Mouse (Mus musculus) kidney, adult 2 months (tissue): ENCODE results near the gene Lbp. TPM values are rescaled to one million over a fixed set of nuclear protein-coding genes. Genes with fewer than 3 reads are reported as not detected.

Experiments used
- DNase-seq: peaks from one replicate; pipeline ENCODE4 v3.0.0; 2021
- H3K27ac ChIP-seq: fragments of 200-500 bp; 2 replicates; pipeline ENCODE4 v1.5.1; 2012; ENCODE audit warnings: low read depth, low read length, control low read depth, inconsistent platforms; ENCODE audit not compliant: insufficient read depth
- H3K27me3 ChIP-seq: fragments of 200-500 bp; replicated peaks from 2 replicates; pipeline ENCODE4 v1.6.1; 2012; ENCODE audit warnings: mild to moderate bottlenecking, moderate library complexity, low read length, inconsistent platforms; ENCODE audit not compliant: control insufficient read depth, insufficient read depth
- H3K36me3 ChIP-seq: fragments of 200-500 bp; 2 replicates; pipeline ENCODE4 v1.6.1; 2012; ENCODE audit warnings: mild to moderate bottlenecking, moderate library complexity, low read length, inconsistent platforms; ENCODE audit not compliant: control insufficient read depth, insufficient read depth
- H3K4me1 ChIP-seq: fragments of 200-500 bp; 2 replicates; pipeline ENCODE4 v1.6.1; 2011; ENCODE audit warnings: low read length; ENCODE audit not compliant: control insufficient read depth, insufficient read depth
- H3K4me3 ChIP-seq: fragments of 200-500 bp; 2 replicates; pipeline ENCODE4 v1.5.1; 2011; ENCODE audit warnings: mild to moderate bottlenecking, low read depth, low read length, control low read depth; ENCODE audit not compliant: insufficient read depth
- CTCF ChIP-seq: fragments of 200-500 bp; conservative IDR thresholded peaks from 2 replicates; pipeline ENCODE4 v1.5.1; 2011; ENCODE audit warnings: low read depth, mild to moderate bottlenecking, control low read depth, low read length, moderate library complexity, mixed read lengths; ENCODE audit not compliant: insufficient read depth, insufficient read length
- POLR2A ChIP-seq: fragments of 200-500 bp; IDR thresholded peaks from one replicate; pipeline ENCODE4 v1.6.1; 2011; ENCODE audit warnings: low read depth, low read length, control low read depth
- WGBS: fragments of 180-500 bp; shearing (Covaris S2); methylation state at CpG from one replicate; pipeline ENCODE4 v1.1.7; 2018; 5-methylcytosine and 5-hydroxymethylcytosine counted together
- polyA plus RNA-seq: library from polyadenylated mRNA; depleted of rRNA; stranded (reverse); fragments of >200 nt; gene quantifications from 2 replicates; pipeline ENCODE4 v1.2.3, GENCODE M21; 2012

Gene Lbp
- polyA plus RNA-seq, 1 experiment: 19.8 TPM

- no peak for TF ChIP-seq POLR2A
- TF ChIP-seq CTCF: peak; percentile 63
- Histone ChIP-seq H3K4me3 (peak overlapping the region; percentile 81), H3K27me3 (no peaks in the 10 kb centered on the region), H3K27ac (peak overlapping the region; percentile 8; the same call in 1 of the 2 replicates), H3K36me3 (no peaks in the 10 kb centered on the region; the same call in 1 of the 2 replicates), H3K4me1 (peaks cover 12% of the 10 kb centered on the region)
- WGBS: under 1% methylated on average over 41 of the region's 41 CpGs
- DNase-seq: peak; percentile 90
These were observed 54.8 kb downstream of the Lbp start for GRCm38 (mm10) chr2:158360873-158361677.

- TF ChIP-seq POLR2A: no peak
- no peak; the same call in 1 of the 2 replicates for TF ChIP-seq CTCF
- no peak for DNase-seq
- no peaks in the 10 kb centered on the region for H3K27me3 ChIP-seq
- H3K27ac ChIP-seq: peak overlapping the region; percentile 80
- WGBS: 27% methylated on average over 8 of the region's 8 CpGs
- peaks cover 12% of the 10 kb centered on the region for H3K4me1 ChIP-seq
- peak overlapping the region; percentile 27 for H3K4me3 ChIP-seq
- no peaks in the 10 kb centered on the region; the same call in 1 of the 2 replicates for H3K36me3 ChIP-seq
These were observed 55.5 kb downstream of the Lbp start for GRCm38 (mm10) chr2:158361678-158362320.

GRCm38 (mm10) chr2:158364175-158364574 is 57.9 kb downstream of the Lbp start:
- 40% methylated on average over 4 of the region's 4 CpGs for WGBS
- Histone ChIP-seq H3K27me3 (no peaks in the 10 kb centered on the region), H3K36me3 (no peaks in the 10 kb centered on the region), H3K4me1 (peaks cover 12% of the 10 kb centered on the region), H3K4me3 (no peak overlapping the region), H3K27ac (no peak overlapping the region)
- no peak for TF ChIP-seq POLR2A
- no peak for TF ChIP-seq CTCF
- peak; percentile 70 for DNase-seq

- H3K4me3 ChIP-seq: no peak overlapping the region
- TF ChIP-seq POLR2A: no peak
- no peak for TF ChIP-seq CTCF
- no peaks in the 10 kb centered on the region for H3K36me3 ChIP-seq
- 51% methylated on average over 12 of the region's 12 CpGs for WGBS
- H3K27ac ChIP-seq: peak overlapping the region; percentile 83
- peaks cover 12% of the 10 kb centered on the region for H3K4me1 ChIP-seq
- DNase-seq: peak; percentile 18
- H3K27me3 ChIP-seq: no peaks in the 10 kb centered on the region
These were observed 59.0 kb downstream of the Lbp start for GRCm38 (mm10) chr2:158365099-158365850.

GRCm38 (mm10) chr2:158367654-158368053 is 61.4 kb downstream of the Lbp start:
- WGBS: 90% methylated on average over 5 of the region's 5 CpGs
- no peak overlapping the region for H3K4me3 ChIP-seq
- H3K27me3 ChIP-seq: no peaks in the 10 kb centered on the region
- H3K36me3 ChIP-seq: no peaks in the 10 kb centered on the region
- no peak overlapping the region for H3K27ac ChIP-seq
- TF ChIP-seq POLR2A: no peak
- no peak for TF ChIP-seq CTCF
- DNase-seq: no peak
- peaks cover 6% of the 10 kb centered on the region for H3K4me1 ChIP-seq

GRCm38 (mm10) chr2:158368313-158368712 is 62.0 kb downstream of the Lbp start:
- 88% methylated on average over 8 of the region's 8 CpGs for WGBS
- H3K27ac ChIP-seq: no peak overlapping the region
- peaks cover 6% of the 10 kb centered on the region for H3K4me1 ChIP-seq
- no peak overlapping the region for H3K4me3 ChIP-seq
- H3K27me3 ChIP-seq: no peaks in the 10 kb centered on the region
- no peak for TF ChIP-seq POLR2A
- TF ChIP-seq CTCF: no peak
- no peak for DNase-seq
- no peaks in the 10 kb centered on the region for H3K36me3 ChIP-seq
